Mouse (Mus musculus): ENCODE measurements around the gene Galk2.
A peak's percentile ranks its signal among the peaks of the same experiment; 100 is the strongest.

Gene Galk2

GRCm38 (mm10) chr2:125858521-125859280 lies at the start of gene Galk2, which contains the start of gene Cops2:
Galk2 (plus strand) TSS chr2:125859109.
Cops2 (minus strand) TSS chr2:125859139.
- DNase-seq = peak; percentile 81 to 84

- no peak for DNase-seq
Observed at GRCm38 (mm10) chr2:125809551-125809950, 49.4 kb upstream of the Galk2 start.

- DNase-seq = no peak
Observed at GRCm38 (mm10) chr2:125811332-125811731, 47.6 kb upstream of the Galk2 start.

GRCm38 (mm10) chr2:125813972-125814595 lies 44.8 kb upstream of the Galk2 start:
- DNase-seq = no peak

GRCm38 (mm10) chr2:125820397-125820796 lies 38.5 kb upstream of the Galk2 start:
- DNase-seq = no peak

GRCm38 (mm10) chr2:125826201-125826600 lies 32.7 kb upstream of the Galk2 start:
- DNase-seq = no peak

- DNase-seq = no peak
Observed at GRCm38 (mm10) chr2:125827898-125828297, 31.0 kb upstream of the Galk2 start.

- no peak for DNase-seq
Observed at GRCm38 (mm10) chr2:125829924-125830323, 29.0 kb upstream of the Galk2 start.

GRCm38 (mm10) chr2:125838091-125838490 lies 20.8 kb upstream of the Galk2 start:
- DNase-seq = no peak

- no peak for DNase-seq
Observed at GRCm38 (mm10) chr2:125838708-125839284, 20.1 kb upstream of the Galk2 start.

- DNase-seq = no peak
Observed at GRCm38 (mm10) chr2:125851237-125851636, 7.7 kb upstream of the Galk2 start.

- no peak for DNase-seq
Observed at GRCm38 (mm10) chr2:125857707-125858106, 1.2 kb upstream of the Galk2 start.

- DNase-seq = no peak
Observed at GRCm38 (mm10) chr2:125863799-125864198, 4.9 kb downstream of the Galk2 start.

- DNase-seq = no peak
Observed at GRCm38 (mm10) chr2:125864551-125864950, 5.6 kb downstream of the Galk2 start.

- DNase-seq = no peak
Observed at GRCm38 (mm10) chr2:125865585-125865984, 6.7 kb downstream of the Galk2 start.

GRCm38 (mm10) chr2:125866058-125866740 lies 7.3 kb downstream of the Galk2 start:
- DNase-seq = peak; percentile 42 to 57

- no peak for DNase-seq
Observed at GRCm38 (mm10) chr2:125868301-125868700, 9.4 kb downstream of the Galk2 start.

GRCm38 (mm10) chr2:125870159-125870558 lies 11.2 kb downstream of the Galk2 start:
- DNase-seq = no peak

GRCm38 (mm10) chr2:125885891-125886576 lies 27.1 kb downstream of the Galk2 start:
- no peak for DNase-seq

- no peak for DNase-seq
Observed at GRCm38 (mm10) chr2:125893096-125893495, 34.2 kb downstream of the Galk2 start.

GRCm38 (mm10) chr2:125895099-125895498 lies 36.2 kb downstream of the Galk2 start:
- no peak for DNase-seq

- DNase-seq = no peak
Observed at GRCm38 (mm10) chr2:125896355-125896754, 37.4 kb downstream of the Galk2 start.

Measured in spleen, adult 18-20 months (tissue).